Mouse (Mus musculus) spleen, postnatal 14 days (tissue): ENCODE data around the gene Gfod1.
A peak's percentile ranks its signal among the peaks of the same experiment; 100 is the strongest.

Experiments
- DNase-seq, 2 experiments: peaks; one replicate each; pipeline ENCODE4 v3.0.0; 2021 to 2022; ENCODE audit warnings: low spot score in 2 of 2

Gfod1 gene

DNA sequence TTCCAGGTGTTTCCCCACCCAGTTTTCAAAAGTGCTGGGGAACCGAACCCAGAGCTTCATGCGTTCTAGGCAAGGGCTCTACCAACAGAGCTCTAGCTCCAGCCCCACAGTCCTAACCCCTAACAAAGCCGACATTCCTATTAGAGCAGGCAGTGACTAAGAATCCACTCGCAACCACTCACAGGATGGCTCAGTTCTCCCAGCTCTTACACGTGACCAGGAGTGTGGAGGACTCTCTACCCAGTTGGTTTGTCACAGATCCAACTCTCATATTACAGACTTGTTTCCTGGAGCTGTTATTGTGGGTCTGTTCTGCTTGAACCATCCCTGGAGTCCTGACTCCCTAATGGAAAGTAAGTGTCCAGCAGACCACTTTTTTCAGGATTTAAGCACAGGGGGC, 40.3 kb downstream of the Gfod1 start:
- DNase-seq: no peak

DNA sequence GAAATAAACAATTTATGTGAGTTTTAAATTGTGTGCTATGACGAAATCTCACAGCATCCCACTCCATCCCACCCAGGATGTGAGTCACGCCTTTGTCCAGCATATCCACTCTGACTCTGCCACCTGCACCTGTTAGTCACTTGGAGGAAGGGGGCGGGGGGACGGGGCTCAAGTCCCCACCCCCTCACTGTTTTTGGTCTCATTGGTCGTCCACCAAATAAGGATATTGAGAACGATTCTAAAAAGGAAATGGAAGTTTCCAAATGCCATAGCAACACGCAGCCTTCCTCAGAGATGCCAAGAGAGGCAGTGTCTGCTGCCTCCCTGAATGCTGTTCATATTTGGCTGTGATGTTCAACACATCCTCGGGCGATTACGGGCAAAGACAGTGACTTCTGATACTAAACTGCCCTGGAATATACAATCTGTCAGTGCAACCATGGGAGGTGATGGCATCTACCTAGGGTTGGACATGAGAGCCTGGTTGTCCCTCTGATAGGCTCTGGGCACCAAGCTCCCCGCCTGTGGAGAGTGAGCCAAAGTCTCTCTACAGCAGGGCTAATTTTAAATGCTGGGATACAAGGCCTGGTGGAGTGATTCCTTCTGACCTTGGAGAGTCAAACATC, 41.7 kb downstream of the Gfod1 start:
- no peak for DNase-seq

DNA sequence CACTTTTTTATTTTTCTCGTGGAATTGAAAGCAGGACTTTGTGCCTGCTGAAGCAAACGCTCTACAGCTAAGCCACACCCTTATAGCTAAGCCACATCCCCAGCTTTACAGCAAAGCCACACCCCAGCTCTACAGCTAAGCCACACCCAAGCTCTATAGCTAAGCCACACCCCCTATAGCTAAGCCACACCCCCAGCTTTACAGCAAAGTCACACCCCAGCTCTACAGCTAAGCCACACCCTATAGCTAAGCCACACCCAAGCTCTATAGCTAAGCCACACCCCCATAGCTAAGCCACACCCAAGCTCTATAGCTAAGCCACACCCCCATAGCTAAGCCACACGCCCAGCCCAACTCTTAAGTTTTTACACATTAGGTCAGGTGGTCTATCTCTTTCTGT, 42.7 kb downstream of the Gfod1 start:
- peak in 1 of 2 experiments; percentile 25 for DNase-seq

DNA sequence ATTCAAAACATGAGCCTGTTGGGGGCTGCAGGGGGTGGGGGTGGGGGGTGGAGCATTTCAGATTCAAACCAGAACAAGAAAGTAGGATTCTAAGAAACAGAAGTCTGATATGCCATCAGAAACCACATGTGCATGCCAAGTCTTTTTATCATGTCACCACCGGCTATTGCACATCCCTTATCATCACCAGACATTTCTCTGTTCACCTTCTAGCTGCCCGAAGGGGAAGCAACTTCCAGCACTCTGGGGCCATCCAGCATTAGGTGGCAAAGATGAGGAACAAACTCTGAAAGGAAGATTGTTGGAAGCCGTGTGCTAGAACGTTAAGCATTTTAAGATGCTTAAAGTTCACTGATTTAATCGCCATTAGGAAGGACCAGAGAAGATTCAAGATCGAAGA, 43.2 kb downstream of the Gfod1 start:
- no peak for DNase-seq

DNA sequence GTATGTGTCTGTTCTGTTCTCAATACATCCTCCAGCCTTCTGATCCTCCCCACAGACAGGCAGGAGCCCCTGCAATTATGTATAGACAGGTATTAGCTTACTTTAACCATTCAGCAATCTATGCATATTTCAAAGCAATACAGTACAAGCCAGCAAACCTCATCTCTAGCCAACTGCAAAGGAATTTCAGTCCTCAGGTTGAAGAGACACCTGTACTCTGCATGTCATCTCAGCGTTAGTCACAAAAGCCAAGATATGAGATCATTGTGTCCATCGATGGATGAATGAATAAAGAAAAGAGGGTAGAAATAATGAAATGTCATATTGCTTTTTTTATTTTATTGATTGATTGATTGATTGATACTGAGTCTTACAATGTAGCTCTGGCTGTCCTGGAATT, 47.5 kb downstream of the Gfod1 start:
- no peak for DNase-seq

DNA sequence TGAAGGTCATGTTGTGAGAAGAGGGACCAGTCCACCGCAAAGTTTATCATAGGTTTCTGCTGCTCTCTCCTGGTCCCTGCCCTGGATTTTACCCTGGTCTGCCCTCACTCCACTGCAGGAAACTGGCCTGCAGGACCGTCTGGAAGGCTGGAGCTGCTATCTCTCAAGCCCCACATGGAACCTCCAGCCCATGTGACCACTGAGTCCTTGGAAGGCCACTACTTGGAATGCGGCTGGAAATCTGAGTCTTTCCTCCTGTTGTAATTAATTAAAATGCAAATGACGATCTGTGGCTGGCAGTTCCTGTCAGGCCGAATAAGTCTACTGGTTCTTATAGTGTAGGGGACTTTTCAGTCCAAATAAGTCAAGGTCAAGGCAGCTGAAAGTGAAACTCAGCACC, 50.4 kb downstream of the Gfod1 start:
- no peak for DNase-seq

DNA sequence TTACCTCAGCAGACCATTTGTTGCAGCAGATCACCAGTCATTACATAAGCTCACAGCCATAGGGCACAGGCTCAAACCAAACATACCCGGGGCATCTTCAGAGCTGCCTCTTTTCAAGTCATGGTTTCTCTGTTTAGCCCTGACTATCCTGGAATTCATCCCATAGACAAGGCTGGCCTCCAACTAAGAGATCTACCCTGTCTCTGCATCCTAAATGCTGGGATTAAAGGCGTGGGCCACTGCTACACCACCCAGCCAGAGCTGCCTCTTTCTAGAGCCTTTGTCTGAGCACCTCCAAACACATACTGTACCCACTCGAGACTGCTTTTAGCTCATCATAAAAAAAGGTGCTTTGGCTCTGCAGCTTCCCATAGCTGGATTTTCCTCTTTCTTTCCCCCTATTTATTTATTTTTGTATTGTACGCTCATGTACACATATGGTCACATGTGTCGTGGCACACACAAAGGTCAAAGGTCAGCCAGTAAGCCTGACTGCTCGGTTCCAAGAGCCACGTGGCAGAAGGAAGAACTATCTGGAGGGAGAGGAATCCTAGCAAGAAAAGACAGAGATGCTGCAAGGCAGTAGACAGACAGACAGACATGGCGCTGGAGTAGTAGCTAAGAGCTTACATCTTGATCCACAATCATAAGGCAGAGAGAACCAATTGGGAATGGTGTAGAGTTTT, 51.7 kb downstream of the Gfod1 start:
- DNase-seq: no peak

DNA sequence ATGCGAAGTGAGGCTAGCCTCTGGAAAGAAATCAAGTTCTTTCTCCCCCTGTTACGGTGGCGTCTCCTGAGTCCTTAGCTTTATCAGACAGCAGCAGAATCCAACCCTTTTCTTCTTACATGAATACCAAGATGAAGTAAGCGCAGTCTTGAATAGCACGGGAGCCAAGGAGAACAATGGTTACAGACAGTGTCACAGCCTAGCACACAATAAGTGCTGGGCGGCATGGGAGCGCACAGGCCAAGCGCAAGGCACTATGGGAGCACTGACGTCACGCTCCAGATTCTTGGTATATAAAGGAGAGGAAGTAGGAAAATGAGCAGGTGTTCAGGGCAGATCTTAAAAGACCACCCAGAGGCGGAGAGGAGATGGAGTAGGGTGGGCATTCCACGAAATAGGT, 52.6 kb downstream of the Gfod1 start:
- no peak for DNase-seq

DNA sequence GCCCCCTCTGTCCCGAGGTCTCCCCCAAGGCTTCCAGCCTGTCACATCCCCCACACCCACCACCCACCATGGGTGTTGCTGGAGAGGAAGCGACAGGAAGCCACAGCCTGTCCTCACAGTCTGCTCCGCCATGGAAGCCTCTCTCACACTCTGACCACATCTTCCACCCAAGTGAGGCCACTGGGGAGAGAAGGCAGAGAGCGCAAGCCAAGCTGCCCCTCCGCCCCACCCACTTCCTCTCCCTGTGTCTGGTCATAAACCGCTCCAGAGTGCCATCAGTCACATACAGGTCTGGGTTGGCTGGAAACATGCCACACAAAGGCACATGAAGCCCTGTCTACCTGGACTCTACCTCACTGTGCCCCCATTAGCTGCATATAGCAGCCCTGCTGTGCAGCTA, 53.3 kb downstream of the Gfod1 start:
- DNase-seq: peak; percentile 36 to 38

DNA sequence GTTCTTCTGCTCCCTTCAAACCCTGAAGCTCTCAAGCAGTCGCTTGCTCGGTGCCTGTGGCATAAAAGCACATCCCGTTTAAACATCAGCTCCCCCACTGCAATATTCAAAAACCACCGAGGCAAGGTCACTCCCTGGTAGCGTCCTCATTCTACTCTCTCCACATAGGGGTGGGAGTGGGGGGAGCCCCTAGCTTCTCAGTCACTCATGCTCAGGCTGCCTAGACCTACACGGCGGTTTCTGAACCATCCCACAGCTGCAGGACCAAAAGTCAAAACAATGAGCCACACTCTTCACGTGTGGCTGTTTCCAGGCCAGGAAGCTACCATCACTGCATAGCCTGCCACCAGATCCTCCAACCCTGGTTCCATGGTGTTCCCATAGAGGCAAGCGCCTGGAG, 53.9 kb downstream of the Gfod1 start:
- no peak for DNase-seq

DNA sequence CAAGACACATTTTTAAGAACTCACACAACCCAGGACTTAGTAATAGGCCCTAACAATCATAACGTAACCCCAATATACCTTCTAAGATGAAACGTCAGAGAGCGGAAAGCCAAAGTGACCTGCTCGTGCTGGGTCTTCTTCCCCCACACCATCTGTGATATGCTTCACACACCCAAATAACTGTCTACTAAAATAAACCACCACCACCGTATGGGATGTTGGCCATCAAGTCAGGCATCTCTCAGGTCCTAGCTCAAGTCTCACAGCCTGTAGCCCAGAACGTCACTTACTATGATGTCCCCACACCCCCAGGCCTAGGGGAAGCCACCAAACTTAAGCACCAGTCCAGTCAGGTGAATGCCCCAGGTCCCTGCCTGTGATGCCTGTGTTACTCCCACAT, 55.6 kb downstream of the Gfod1 start:
- no peak for DNase-seq

DNA sequence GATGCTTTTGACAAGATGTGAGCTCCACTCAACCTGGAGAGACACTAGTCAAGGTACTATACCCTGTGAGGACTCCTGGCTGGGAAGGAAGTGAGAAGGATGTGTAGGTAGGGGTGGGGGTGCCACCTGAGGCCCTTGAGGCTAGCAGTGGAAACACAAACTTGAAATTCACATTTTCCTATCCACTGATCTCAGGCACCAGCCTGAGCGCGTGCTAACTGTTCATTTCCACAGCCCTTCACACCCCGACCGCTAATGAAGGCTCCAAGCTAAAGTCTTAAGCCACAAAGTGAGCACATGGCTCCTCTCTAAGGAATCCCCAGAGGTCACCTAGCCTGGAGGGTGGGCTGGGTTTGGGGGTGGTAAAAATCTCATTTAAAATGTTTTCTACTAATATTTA, 57.1 kb downstream of the Gfod1 start:
- no peak for DNase-seq

DNA sequence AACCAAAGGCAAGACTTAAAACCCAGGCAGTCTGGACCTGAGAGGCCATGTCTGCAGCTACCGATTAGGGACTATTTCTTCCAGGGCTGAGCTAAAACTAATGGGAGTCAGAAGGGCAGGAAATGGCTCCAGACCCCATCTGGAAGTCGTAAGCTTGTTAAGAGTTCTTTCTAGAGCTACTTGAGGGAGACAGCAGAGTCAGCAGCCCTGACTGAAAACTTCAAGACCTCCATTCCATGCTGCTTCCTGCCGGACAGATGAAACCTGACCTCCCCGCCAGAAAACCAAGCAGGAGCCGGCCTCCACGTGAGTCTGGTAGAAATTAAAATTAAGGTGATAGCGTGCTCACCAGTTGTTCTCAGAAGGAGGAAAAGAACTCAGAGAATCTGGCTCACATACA, 60.2 kb downstream of the Gfod1 start:
- DNase-seq: no peak

DNA sequence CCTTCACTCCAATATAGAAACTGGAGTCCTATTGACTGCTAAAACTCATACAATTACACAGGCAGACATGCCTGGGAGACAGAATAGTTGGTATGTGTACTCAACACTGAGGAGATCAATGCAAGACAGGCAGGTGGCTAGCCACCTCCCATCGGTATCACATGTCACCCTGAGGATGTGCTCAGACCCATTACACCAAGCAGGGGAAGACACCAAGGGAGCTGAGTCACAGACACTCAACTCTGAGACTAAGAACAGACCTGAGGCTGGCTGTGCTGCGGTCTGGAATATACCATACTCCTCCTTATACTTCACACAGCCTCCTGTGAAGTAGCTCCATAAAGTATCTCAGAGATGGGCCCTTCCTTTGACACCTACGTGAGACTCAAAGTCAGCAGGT, 60.7 kb downstream of the Gfod1 start:
- no peak for DNase-seq

DNA sequence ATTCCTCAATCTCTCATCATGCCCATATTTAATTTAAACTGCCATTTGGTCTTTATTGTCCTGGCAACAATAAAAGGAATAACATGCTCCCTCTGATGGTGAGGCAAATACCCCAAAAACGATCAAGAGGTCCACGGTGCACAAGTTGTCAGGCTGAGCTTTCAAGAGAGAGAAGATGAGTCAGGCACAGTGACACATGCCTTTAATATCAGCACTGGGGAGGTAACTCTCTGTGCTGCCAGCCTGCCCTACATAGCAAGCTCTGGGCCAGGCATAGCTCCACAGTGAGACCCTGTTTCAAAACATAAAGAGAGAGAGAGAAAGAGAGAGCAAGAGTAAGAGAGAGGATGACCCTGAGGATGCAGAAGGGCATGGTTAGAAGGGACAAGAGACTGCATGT, 62.2 kb downstream of the Gfod1 start:
- no peak for DNase-seq

DNA sequence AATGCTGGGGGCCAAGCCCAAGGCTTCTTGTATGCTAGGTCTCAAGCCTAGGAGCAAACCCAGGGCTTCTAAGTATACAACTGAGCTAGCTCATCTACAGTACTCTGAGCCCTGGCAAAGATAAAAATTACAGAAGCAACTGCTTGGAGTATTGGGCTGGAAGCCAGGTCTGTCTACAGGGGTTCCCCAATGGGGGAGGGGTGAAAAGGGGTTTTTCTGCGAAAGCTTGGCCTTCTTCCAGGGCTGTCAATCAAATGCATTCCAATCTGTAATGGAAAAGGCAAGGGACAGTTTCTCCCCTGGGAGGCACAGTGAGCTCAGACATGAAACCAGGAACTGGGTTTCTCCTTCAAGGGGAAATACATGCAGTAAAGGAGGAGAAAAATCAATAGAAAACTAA, 62.9 kb downstream of the Gfod1 start:
- DNase-seq: no peak

DNA sequence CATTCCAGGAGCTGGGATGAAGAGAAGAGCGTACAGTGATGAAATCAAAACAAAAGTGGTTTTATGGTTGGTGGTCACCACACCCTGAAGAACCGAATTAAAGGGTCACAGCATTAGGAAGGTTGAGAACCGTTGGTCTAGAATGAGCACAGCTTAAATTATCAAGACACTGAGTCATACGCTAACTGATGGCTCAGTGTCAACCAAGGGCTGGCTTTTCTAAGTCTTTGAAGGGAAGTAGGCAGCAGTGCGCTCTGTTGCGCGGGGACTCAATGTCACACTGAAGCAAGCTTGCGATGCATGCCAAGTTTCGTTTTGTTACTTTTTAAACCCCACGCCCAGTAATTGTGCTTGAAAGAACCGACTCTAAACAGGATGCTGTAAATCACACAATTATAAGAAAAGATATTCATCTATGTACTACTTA, 64.2 kb downstream of the Gfod1 start:
- no peak for DNase-seq

DNA sequence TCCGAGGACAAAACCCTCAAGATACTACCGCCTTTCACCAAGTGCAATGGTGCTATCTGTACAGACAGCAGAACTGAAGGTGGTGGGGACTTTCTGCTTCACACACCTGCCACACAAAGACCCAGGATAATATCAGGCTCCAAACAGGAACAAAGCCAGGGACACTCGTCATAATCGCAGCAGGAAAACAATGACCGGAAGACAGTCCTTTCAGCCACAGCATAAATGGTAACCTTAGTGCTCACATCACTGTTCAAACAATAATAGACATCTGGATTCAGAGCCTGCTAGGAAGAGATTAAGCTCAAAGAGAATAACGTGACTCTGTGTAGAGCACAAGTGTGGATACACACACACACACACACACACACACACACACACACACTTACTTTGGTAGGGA, 67.3 kb downstream of the Gfod1 start:
- DNase-seq: no peak

DNA sequence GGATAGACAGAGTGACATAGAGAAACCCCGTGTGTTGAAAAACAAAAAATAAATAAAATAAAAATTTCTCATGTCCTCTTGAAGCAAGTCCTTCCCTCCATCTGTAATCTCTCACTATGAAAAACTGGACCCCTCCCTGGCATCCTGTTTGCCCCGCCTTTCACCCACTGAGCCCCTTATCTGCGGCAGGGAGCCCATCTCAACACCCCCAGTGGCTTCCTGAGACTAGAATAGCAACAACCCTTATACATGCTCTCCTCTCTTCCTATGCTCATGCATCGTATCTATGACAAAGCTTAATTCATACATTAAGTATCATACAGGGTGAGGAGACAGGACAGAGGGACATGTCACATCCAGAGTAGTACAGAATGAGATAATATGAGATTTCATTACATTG, 68.0 kb downstream of the Gfod1 start:
- no peak for DNase-seq

DNA sequence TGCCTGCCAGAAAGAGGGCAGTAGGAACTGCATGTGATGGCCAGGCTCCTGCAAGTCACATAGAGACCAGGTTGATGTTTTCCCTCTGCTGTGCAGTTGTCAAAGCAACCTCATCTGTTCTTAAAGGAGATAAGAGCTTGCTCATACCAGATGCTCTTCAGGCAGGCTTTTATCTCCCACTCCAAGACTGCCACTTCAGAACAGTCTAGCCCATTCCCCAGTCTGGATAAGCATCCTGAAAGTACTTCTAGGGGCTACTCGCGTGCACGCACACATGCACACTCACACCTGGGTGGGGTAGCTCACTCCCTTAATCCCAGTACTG, 68.4 kb downstream of the Gfod1 start:
- no peak for DNase-seq

DNA sequence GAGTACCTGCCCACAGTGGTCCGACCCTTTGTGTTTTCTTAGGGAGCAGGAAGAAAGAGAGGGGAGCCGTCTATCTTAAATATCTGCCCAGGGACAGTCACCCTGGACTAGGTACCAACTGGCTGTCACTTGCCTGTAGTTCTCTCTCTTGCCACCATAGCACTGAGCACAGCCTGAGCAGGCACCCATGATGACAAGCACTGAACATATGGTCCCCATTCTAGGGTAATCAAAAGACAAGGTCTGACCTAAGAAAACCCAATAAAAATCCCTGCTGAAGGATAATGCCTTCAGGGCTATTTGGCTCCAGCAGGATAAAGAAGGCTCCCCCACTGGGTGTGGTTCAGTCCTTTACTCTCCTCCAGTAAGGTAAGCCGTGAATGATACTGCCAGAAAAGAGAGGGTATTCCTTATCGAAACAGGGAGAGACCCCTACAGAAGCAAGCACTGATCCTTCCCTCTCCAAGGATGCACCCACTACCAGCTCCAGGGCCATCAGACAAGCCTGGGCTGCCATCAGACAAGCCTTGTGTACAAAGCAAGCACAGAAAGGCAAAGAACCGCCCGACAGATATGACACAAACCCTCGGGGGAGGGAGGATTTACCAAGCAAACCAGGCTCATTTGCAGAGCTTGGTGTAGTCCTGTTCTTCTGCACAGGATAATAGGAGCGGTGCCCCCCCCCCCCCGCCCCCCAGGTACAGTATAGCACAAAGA, 68.9 kb downstream of the Gfod1 start:
- no peak for DNase-seq

DNA sequence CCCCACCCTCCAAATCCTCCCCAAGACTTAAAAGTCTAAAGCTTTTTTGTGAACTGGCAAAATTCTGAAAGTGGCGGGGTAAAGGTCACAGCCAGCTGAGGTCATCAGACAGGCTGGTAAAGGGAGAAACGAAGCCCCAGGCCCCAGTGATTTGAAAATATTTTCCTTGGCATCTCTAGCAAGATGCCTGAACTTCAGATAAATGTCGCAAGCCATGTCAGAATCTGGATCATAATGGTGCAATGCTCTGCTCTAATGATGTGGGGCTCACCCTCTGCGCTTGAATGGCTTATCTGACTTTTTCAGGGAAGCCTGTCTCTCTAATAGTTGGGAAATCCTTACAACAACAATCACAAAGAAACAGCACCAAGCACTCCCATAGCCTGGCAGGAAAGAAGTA, 70.6 kb downstream of the Gfod1 start:
- no peak for DNase-seq
